Mouse (Mus musculus) thymus, adult 2 months (tissue): Measurements from ENCODE around the gene Ptprg. TPM values are rescaled to one million over a fixed set of nuclear protein-coding genes. Genes with fewer than 3 reads are reported as not detected.

Experiments
- DNase-seq: peaks from one replicate; pipeline ENCODE4 v3.0.0; 2021
- H3K27ac ChIP-seq: fragments of 200-500 bp; 2 replicates; pipeline ENCODE4 v1.5.1; 2012; ENCODE audit warnings: low read length, control low read depth; ENCODE audit not compliant: control insufficient read depth, insufficient read depth
- H3K27me3 ChIP-seq: fragments of 200-500 bp; 2 replicates; pipeline ENCODE4 v1.6.1; 2012; ENCODE audit warnings: mild to moderate bottlenecking, low read length, moderate library complexity, mixed read lengths; ENCODE audit not compliant: control insufficient read depth, insufficient read depth
- H3K36me3 ChIP-seq: fragments of 200-500 bp; 2 replicates; pipeline ENCODE4 v1.6.1; 2012; ENCODE audit warnings: mild to moderate bottlenecking, low read length, moderate library complexity; ENCODE audit not compliant: control insufficient read depth, insufficient read depth
- H3K4me1 ChIP-seq: fragments of 200-500 bp; replicated peaks from 2 replicates; pipeline ENCODE4 v1.6.1; 2012; ENCODE audit warnings: low read length; ENCODE audit not compliant: control insufficient read depth, insufficient read depth
- H3K4me3 ChIP-seq: fragments of 200-500 bp; 2 replicates; pipeline ENCODE4 v1.5.1; 2012; ENCODE audit warnings: mild to moderate bottlenecking, low read length, control low read depth, moderate library complexity; ENCODE audit not compliant: control insufficient read depth, insufficient read depth
- CTCF ChIP-seq: fragments of 200-500 bp; IDR thresholded peaks from 2 replicates; pipeline ENCODE4 v1.5.1; 2012; ENCODE audit warnings: mild to moderate bottlenecking, control low read depth, low read length, moderate library complexity, borderline replicate concordance; ENCODE audit not compliant: control insufficient read depth, poor library complexity, insufficient read depth; ENCODE audit errors: extremely low read depth
- POLR2A ChIP-seq: fragments of 200-500 bp; IDR thresholded peaks from 2 replicates; pipeline ENCODE4 v1.6.1; 2012; ENCODE audit warnings: mild to moderate bottlenecking, low read length, control low read depth, moderate library complexity; ENCODE audit not compliant: control insufficient read depth, poor library complexity, insufficient read depth; ENCODE audit errors: extremely low read depth
- WGBS: fragments of 180-500 bp; shearing (Covaris S2); methylation state at CpG from one replicate; pipeline ENCODE4 v1.1.7; 2018; 5-methylcytosine and 5-hydroxymethylcytosine counted together
- polyA plus RNA-seq: library from polyadenylated mRNA; depleted of rRNA; stranded (reverse); fragments of >200 nt; gene quantifications from 2 replicates; pipeline ENCODE4 v1.2.3, GENCODE M21; 2012

Gene Ptprg
- polyA plus RNA-seq, 1 experiment = 12.3 TPM

GRCm38 (mm10) chr14:12079250-12079649 is 525.9 kb downstream of the Ptprg start:
- 84% methylated on average over 6 of the region's 6 CpGs for WGBS
- no peaks in the 10 kb centered on the region for H3K27me3 ChIP-seq
- DNase-seq = no peak
- H3K4me1 ChIP-seq = no peaks in the 10 kb centered on the region
- H3K36me3 ChIP-seq = no peaks in the 10 kb centered on the region
- H3K4me3 ChIP-seq = no peak overlapping the region
- TF ChIP-seq POLR2A = no peak
- no peak for TF ChIP-seq CTCF
- H3K27ac ChIP-seq = no peak overlapping the region

- TF ChIP-seq CTCF (no peak), POLR2A (no peak)
- H3K27ac ChIP-seq = no peak overlapping the region
- H3K27me3 ChIP-seq = no peaks in the 10 kb centered on the region
- H3K4me3 ChIP-seq = no peak overlapping the region
- H3K4me1 ChIP-seq = no peaks in the 10 kb centered on the region
- WGBS = 90% methylated on average over 4 of the region's 4 CpGs
- no peaks in the 10 kb centered on the region for H3K36me3 ChIP-seq
- no peak for DNase-seq
Measured at GRCm38 (mm10) chr14:12079833-12080401, 526.6 kb downstream of the Ptprg start.

GRCm38 (mm10) chr14:12082131-12082921 is 529.0 kb downstream of the Ptprg start:
- WGBS = 81% methylated on average over 6 of the region's 6 CpGs
- H3K4me3 ChIP-seq = no peak overlapping the region
- DNase-seq = no peak
- TF ChIP-seq CTCF (no peak), POLR2A (no peak)
- H3K36me3 ChIP-seq = no peaks in the 10 kb centered on the region
- H3K27ac ChIP-seq = no peak overlapping the region
- no peaks in the 10 kb centered on the region for H3K4me1 ChIP-seq
- no peaks in the 10 kb centered on the region for H3K27me3 ChIP-seq

- DNase-seq = no peak
- Histone ChIP-seq H3K4me1 (no peaks in the 10 kb centered on the region), H3K27me3 (no peaks in the 10 kb centered on the region), H3K4me3 (no peak overlapping the region), H3K27ac (no peak overlapping the region), H3K36me3 (no peaks in the 10 kb centered on the region)
- TF ChIP-seq POLR2A (no peak), CTCF (no peak)
- WGBS = 82% methylated on average over 4 of the region's 4 CpGs
Measured at GRCm38 (mm10) chr14:12084076-12084475, 530.7 kb downstream of the Ptprg start.

GRCm38 (mm10) chr14:12085078-12085477 is 531.7 kb downstream of the Ptprg start:
- TF ChIP-seq POLR2A = no peak
- TF ChIP-seq CTCF = no peak
- no peaks in the 10 kb centered on the region for H3K4me1 ChIP-seq
- no peak for DNase-seq

GRCm38 (mm10) chr14:12086167-12086566 is 532.8 kb downstream of the Ptprg start:
- Histone ChIP-seq H3K27me3 (no peaks in the 10 kb centered on the region), H3K27ac (no peak overlapping the region), H3K4me3 (no peak overlapping the region), H3K36me3 (no peaks in the 10 kb centered on the region), H3K4me1 (no peaks in the 10 kb centered on the region)
- 95% methylated on average over 5 of the region's 5 CpGs for WGBS
- no peak for DNase-seq
- TF ChIP-seq POLR2A = no peak
- no peak for TF ChIP-seq CTCF

More at GRCm38 (mm10) chr14:12085078-12085477, 531.7 kb downstream of the Ptprg start:
- Histone ChIP-seq H3K27me3 (no peaks in the 10 kb centered on the region), H3K4me3 (no peak overlapping the region), H3K27ac (no peak overlapping the region), H3K36me3 (no peaks in the 10 kb centered on the region)
- 71% methylated on average over 4 of the region's 4 CpGs for WGBS
